Mouse (Mus musculus) neural tube, embryonic 10.5 days (tissue): ENCODE data around the gene Zfp319.

ENCODE experiments used
- DNase-seq: peaks from one replicate; pipeline ENCODE4 v3.0.0-alpha.2; 2017; ENCODE audit warnings: low spot score; ENCODE audit errors: extremely low spot score

Gene Zfp319

GRCm38 (mm10) chr8:95351461-95351860, 19.7 kb upstream of the Zfp319 start:
- DNase-seq: peak; percentile 49

GRCm38 (mm10) chr8:95348811-95349630, 17.3 kb upstream of the Zfp319 start:
- no peak for DNase-seq

GRCm38 (mm10) chr8:95348356-95348755, 16.6 kb upstream of the Zfp319 start:
- DNase-seq: no peak

- DNase-seq: peak; percentile 69
Measured at GRCm38 (mm10) chr8:95346643-95347545, 15.1 kb upstream of the Zfp319 start.

GRCm38 (mm10) chr8:95344668-95345067, 12.9 kb upstream of the Zfp319 start:
- no peak for DNase-seq

GRCm38 (mm10) chr8:95341721-95342120, 10.0 kb upstream of the Zfp319 start:
- DNase-seq: no peak

- DNase-seq: no peak
Measured at GRCm38 (mm10) chr8:95336363-95336762, 4.6 kb upstream of the Zfp319 start.

- no peak for DNase-seq
Measured at GRCm38 (mm10) chr8:95335706-95336105, 4.0 kb upstream of the Zfp319 start.

- no peak for DNase-seq
Measured at GRCm38 (mm10) chr8:95332437-95333199, 868 bp upstream of the Zfp319 start.

GRCm38 (mm10) chr8:95331156-95331719, 512 bp downstream of the Zfp319 start:
- no peak for DNase-seq

- DNase-seq: no peak
Measured at GRCm38 (mm10) chr8:95330367-95330766, 1.4 kb downstream of the Zfp319 start.

- DNase-seq: no peak
Measured at GRCm38 (mm10) chr8:95327866-95328465, 3.8 kb downstream of the Zfp319 start.

- no peak for DNase-seq
Measured at GRCm38 (mm10) chr8:95326822-95327221, 4.9 kb downstream of the Zfp319 start.

GRCm38 (mm10) chr8:95324646-95325045, 7.1 kb downstream of the Zfp319 start:
- no peak for DNase-seq

GRCm38 (mm10) chr8:95323201-95323600, 8.5 kb downstream of the Zfp319 start:
- DNase-seq: no peak

- peak; percentile 38 for DNase-seq
Measured at GRCm38 (mm10) chr8:95320224-95321139, 11.3 kb downstream of the Zfp319 start.

GRCm38 (mm10) chr8:95315350-95315749, 16.4 kb downstream of the Zfp319 start:
- DNase-seq: no peak

GRCm38 (mm10) chr8:95314707-95315106, 17.0 kb downstream of the Zfp319 start:
- no peak for DNase-seq

- DNase-seq: no peak
Measured at GRCm38 (mm10) chr8:95313857-95314256, 17.9 kb downstream of the Zfp319 start.

- DNase-seq: no peak
Measured at GRCm38 (mm10) chr8:95312836-95313235, 18.9 kb downstream of the Zfp319 start.
